Mouse (Mus musculus): ENCODE results near the gene Cope. TPM values are rescaled to one million over a fixed set of nuclear protein-coding genes. Genes with fewer than 3 reads are reported as not detected.

Cope gene
- polyA plus RNA-seq, 1 experiment from 2014 or later = 274 TPM

GRCm38 (mm10) chr8:70316511-70317504 lies 14.5 kb downstream of the Cope start:
- H3K4me1 ChIP-seq (ENCODE audit: control insufficient read depth, insufficient read depth, low read length) = peaks cover 29% of the 10 kb centered on the region
- H3K4me3 ChIP-seq (replicated peaks; ENCODE audit: low read depth, low read length) = peak overlapping the region; percentile 63
- peak overlapping the region; percentile 80 for H3K9ac ChIP-seq (replicated peaks; ENCODE audit: low read length)
- peaks cover 46% of the 10 kb centered on the region for H3K36me3 ChIP-seq (ENCODE audit: control insufficient read depth, insufficient read depth, low read length)
- H3K9me3 ChIP-seq (ENCODE audit: control insufficient read depth, low read length) = no peaks in the 10 kb centered on the region
- whole genome bisulfite sequencing = 4% methylated on average over 15 of the region's 15 CpGs
- ATAC-seq (ENCODE audit: low FRiP score, low TSS enrichment) (peak; percentile 89), DNase-seq (peak; percentile 96)
- no peaks in the 10 kb centered on the region for H3K27me3 ChIP-seq (ENCODE audit: control insufficient read depth, insufficient read depth, low read length)
- H3K27ac ChIP-seq (replicated peaks; ENCODE audit: low read depth, low read length) = peak overlapping the region; percentile 95
- peak overlapping the region; percentile 88 for H3K4me2 ChIP-seq (ENCODE audit: low read length)

GRCm38 (mm10) chr8:70317872-70318271 lies 15.6 kb downstream of the Cope start:
- Histone ChIP-seq H3K36me3 (ENCODE audit: control insufficient read depth, insufficient read depth, low read length) (peaks cover 46% of the 10 kb centered on the region), H3K9ac (replicated peaks; ENCODE audit: low read length) (no peak overlapping the region; the same call in 1 of the 2 replicates)

GRCm38 (mm10) chr8:70323716-70324115 lies 21.4 kb downstream of the Cope start:
- H3K4me1 ChIP-seq (ENCODE audit: control insufficient read depth, insufficient read depth, low read length) = no peaks in the 10 kb centered on the region
- H3K9me3 ChIP-seq (ENCODE audit: control insufficient read depth, low read length) = no peaks in the 10 kb centered on the region
- H3K27ac ChIP-seq (replicated peaks; ENCODE audit: low read depth, low read length) = no peak overlapping the region
- DNase-seq (no peak), ATAC-seq (ENCODE audit: low FRiP score, low TSS enrichment) (no peak)
- H3K4me2 ChIP-seq (ENCODE audit: low read length) = no peak overlapping the region
- no peak overlapping the region for H3K9ac ChIP-seq (replicated peaks; ENCODE audit: low read length)
- H3K36me3 ChIP-seq (ENCODE audit: control insufficient read depth, insufficient read depth, low read length) = peaks cover 80% of the 10 kb centered on the region
- H3K27me3 ChIP-seq (ENCODE audit: control insufficient read depth, insufficient read depth, low read length) = no peaks in the 10 kb centered on the region
- 93% methylated on average over 3 of the region's 3 CpGs for WGBS
- H3K4me3 ChIP-seq (replicated peaks; ENCODE audit: low read depth, low read length) = no peak overlapping the region

More at GRCm38 (mm10) chr8:70317872-70318271, 15.6 kb downstream of the Cope start:
- peaks cover 29% of the 10 kb centered on the region for H3K4me1 ChIP-seq (ENCODE audit: control insufficient read depth, insufficient read depth, low read length)
- H3K27me3 ChIP-seq (ENCODE audit: control insufficient read depth, insufficient read depth, low read length) = no peaks in the 10 kb centered on the region
- ATAC-seq (ENCODE audit: low FRiP score, low TSS enrichment) (no peak), DNase-seq (no peak)
- peak overlapping the region; percentile 95 for H3K27ac ChIP-seq (replicated peaks; ENCODE audit: low read depth, low read length)
- H3K9me3 ChIP-seq (ENCODE audit: control insufficient read depth, low read length) = no peaks in the 10 kb centered on the region
- WGBS = 82% methylated on average over 5 of the region's 5 CpGs
- H3K4me3 ChIP-seq (replicated peaks; ENCODE audit: low read depth, low read length) = 0 out of 2 replicates have a peak overlapping the region, but pooled peaks have one; percentile 63
- H3K4me2 ChIP-seq (ENCODE audit: low read length) = peak overlapping the region; percentile 88

GRCm38 (mm10) chr8:70327512-70327911 lies 25.2 kb downstream of the Cope start:
- no peaks in the 10 kb centered on the region for H3K27me3 ChIP-seq (ENCODE audit: control insufficient read depth, insufficient read depth, low read length)
- DNase-seq (no peak), ATAC-seq (ENCODE audit: low FRiP score, low TSS enrichment) (no peak)
- no peak overlapping the region for H3K27ac ChIP-seq (replicated peaks; ENCODE audit: low read depth, low read length)
- peaks cover 15% of the 10 kb centered on the region; the same call in 1 of the 2 replicates for H3K4me1 ChIP-seq (ENCODE audit: control insufficient read depth, insufficient read depth, low read length)
- H3K9me3 ChIP-seq (ENCODE audit: control insufficient read depth, low read length) = no peaks in the 10 kb centered on the region
- no peak overlapping the region for H3K4me2 ChIP-seq (ENCODE audit: low read length)
- no peak overlapping the region for H3K9ac ChIP-seq (replicated peaks; ENCODE audit: low read length)
- peaks cover 80% of the 10 kb centered on the region for H3K36me3 ChIP-seq (ENCODE audit: control insufficient read depth, insufficient read depth, low read length)
- H3K4me3 ChIP-seq (replicated peaks; ENCODE audit: low read depth, low read length) = no peak overlapping the region
- WGBS = 93% methylated on average over 6 of the region's 6 CpGs

- H3K4me3 ChIP-seq (replicated peaks; ENCODE audit: low read depth, low read length) = no peak within 1 kb of the TSS
- WGBS = 26% methylated on average over 14 of the region's 14 CpGs
Observed at GRCm38 (mm10) chr8:70329124-70329834, 27.0 kb downstream of the Cope start, which contains the start of gene Gdf1. TSS of gene Gdf1 (plus strand) at chr8:70329817.

GRCm38 (mm10) chr8:70329835-70330740 lies 27.8 kb downstream of the Cope start:
- no peaks in the 10 kb centered on the region for H3K27me3 ChIP-seq (ENCODE audit: control insufficient read depth, insufficient read depth, low read length)
- no peaks in the 10 kb centered on the region for H3K9me3 ChIP-seq (ENCODE audit: control insufficient read depth, low read length)
- no peak overlapping the region for H3K4me3 ChIP-seq (replicated peaks; ENCODE audit: low read depth, low read length)
- DNase-seq (peak; percentile 31), ATAC-seq (ENCODE audit: low FRiP score, low TSS enrichment) (peak; percentile 11)
- H3K9ac ChIP-seq (replicated peaks; ENCODE audit: low read length) = no peak overlapping the region; the same call in 1 of the 2 replicates
- WGBS = 8% methylated on average over 45 of the region's 45 CpGs
- peaks cover 15% of the 10 kb centered on the region; the same call in 1 of the 2 replicates for H3K4me1 ChIP-seq (ENCODE audit: control insufficient read depth, insufficient read depth, low read length)
- H3K27ac ChIP-seq (replicated peaks; ENCODE audit: low read depth, low read length) = peak overlapping the region; percentile 26; the same call in 1 of the 2 replicates
- 0 out of 2 replicates have a peak overlapping the region, but pooled peaks have one; percentile 21 for H3K4me2 ChIP-seq (ENCODE audit: low read length)
- H3K36me3 ChIP-seq (ENCODE audit: control insufficient read depth, insufficient read depth, low read length) = peaks cover 80% of the 10 kb centered on the region

More at GRCm38 (mm10) chr8:70329124-70329834, 27.0 kb downstream of the Cope start, which contains the start of gene Gdf1:
- no peak for DNase-seq
- Histone ChIP-seq H3K9ac (replicated peaks; ENCODE audit: low read length) (no peak within 1 kb of the TSS; the same call in 1 of the 2 replicates), H3K9me3 (ENCODE audit: control insufficient read depth, low read length) (no peaks in the 10 kb centered on the region), H3K27ac (replicated peaks; ENCODE audit: low read depth, low read length) (peak within 1 kb of the TSS; percentile 26; the same call in 1 of the 2 replicates), H3K36me3 (ENCODE audit: control insufficient read depth, insufficient read depth, low read length) (peaks cover 80% of the 10 kb centered on the region), H3K4me1 (ENCODE audit: control insufficient read depth, insufficient read depth, low read length) (peaks cover 15% of the 10 kb centered on the region; the same call in 1 of the 2 replicates), H3K27me3 (ENCODE audit: control insufficient read depth, insufficient read depth, low read length) (no peaks in the 10 kb centered on the region), H3K4me2 (ENCODE audit: low read length) (0 out of 2 replicates have a peak within 1 kb of the TSS, but pooled peaks have one; percentile 21)
- no peak for ATAC-seq (ENCODE audit: low FRiP score, low TSS enrichment)

- Histone ChIP-seq H3K9me3 (ENCODE audit: control insufficient read depth, low read length) (no peaks in the 10 kb centered on the region), H3K4me1 (ENCODE audit: control insufficient read depth, insufficient read depth, low read length) (peaks cover 15% of the 10 kb centered on the region; the same call in 1 of the 2 replicates), H3K36me3 (ENCODE audit: control insufficient read depth, insufficient read depth, low read length) (peaks cover 83% of the 10 kb centered on the region), H3K27ac (replicated peaks; ENCODE audit: low read depth, low read length) (peak overlapping the region; percentile 26; the same call in 1 of the 2 replicates), H3K4me3 (replicated peaks; ENCODE audit: low read depth, low read length) (no peak overlapping the region), H3K4me2 (ENCODE audit: low read length) (no peak overlapping the region; the same call in 1 of the 2 replicates), H3K9ac (replicated peaks; ENCODE audit: low read length) (0 out of 2 replicates have a peak overlapping the region, but pooled peaks have one; percentile 12), H3K27me3 (ENCODE audit: control insufficient read depth, insufficient read depth, low read length) (no peaks in the 10 kb centered on the region)
- WGBS = 23% methylated on average over 53 of the region's 53 CpGs
- peak; percentile 74 for ATAC-seq (ENCODE audit: low FRiP score, low TSS enrichment)
- peak; percentile 82 for DNase-seq
Observed at GRCm38 (mm10) chr8:70330741-70331364, 28.5 kb downstream of the Cope start.

All from midbrain, embryonic 14.5 days (tissue).